Mouse (Mus musculus) bone marrow, adult 2 months (tissue): Measurements from ENCODE around the gene Cdk17. TPM values are rescaled to one million over a fixed set of nuclear protein-coding genes. Genes with fewer than 3 reads are reported as not detected.

Experiments
- H3K27ac ChIP-seq: fragments of 200-500 bp; 2 replicates; pipeline ENCODE4 v1.5.1; 2012; ENCODE audit warnings: low read depth, mild to moderate bottlenecking, control low read depth, inconsistent platforms, low read length; ENCODE audit not compliant: control insufficient read depth, poor library complexity, insufficient read depth
- H3K4me1 ChIP-seq: fragments of 200-500 bp; 2 replicates; pipeline ENCODE4 v1.6.1; 2011; ENCODE audit warnings: low read length; ENCODE audit not compliant: control insufficient read depth, insufficient read depth
- H3K4me3 ChIP-seq: fragments of 200-500 bp; replicated peaks from 2 replicates; pipeline ENCODE3; 2011; ENCODE audit warnings: mild to moderate bottlenecking, low read depth, low read length, control low read depth; ENCODE audit not compliant: control insufficient read depth
- CTCF ChIP-seq: fragments of 200-500 bp; IDR thresholded peaks from 2 replicates; pipeline ENCODE4 v1.5.1; 2011; ENCODE audit warnings: low read length, control low read depth; ENCODE audit not compliant: control insufficient read depth, insufficient read depth
- POLR2A ChIP-seq: fragments of 200-500 bp; IDR thresholded peaks from 2 replicates; pipeline ENCODE4 v1.6.1; 2011; ENCODE audit warnings: low read depth, mild to moderate bottlenecking, control low read depth, low read length, borderline replicate concordance; ENCODE audit not compliant: control insufficient read depth
- WGBS: fragments of 180-500 bp; shearing (Covaris S2); methylation state at CpG from one replicate; pipeline ENCODE4 v1.1.7; 2018; 5-methylcytosine and 5-hydroxymethylcytosine counted together
- polyA plus RNA-seq: library from polyadenylated mRNA; stranded (reverse); fragments of >200 nt; gene quantifications from 2 replicates; pipeline ENCODE4 v1.2.4, GENCODE M21; 2011; ENCODE audit warnings: low replicate concordance; ENCODE audit not compliant: missing spikeins, insufficient read depth, insufficient read length

Cdk17 gene
- polyA plus RNA-seq, 1 experiment, result 19.5 TPM

- H3K4me3 ChIP-seq, result no peak overlapping the region
- H3K4me1 ChIP-seq, result peaks cover 2% of the 10 kb centered on the region; the same call in 1 of the 2 replicates
- H3K27ac ChIP-seq, result no peak overlapping the region
- 70% methylated on average over 6 of the region's 6 CpGs for WGBS
- TF ChIP-seq POLR2A, result no peak
- TF ChIP-seq CTCF, result no peak
Observed at GRCm38 (mm10) chr10:93121262-93121860, 39.3 kb upstream of the Cdk17 start.

GRCm38 (mm10) chr10:93122399-93123184 is 38.1 kb upstream of the Cdk17 start:
- Histone ChIP-seq H3K4me1 (peaks cover 2% of the 10 kb centered on the region; the same call in 1 of the 2 replicates), H3K27ac (no peak overlapping the region; the same call in 1 of the 2 replicates), H3K4me3 (no peak overlapping the region)
- WGBS, result 17% methylated on average over 12 of the region's 12 CpGs
- no peak for TF ChIP-seq POLR2A
- no peak for TF ChIP-seq CTCF

- H3K4me1 ChIP-seq, result peaks cover 2% of the 10 kb centered on the region; the same call in 1 of the 2 replicates
- no peak overlapping the region for H3K4me3 ChIP-seq
- whole genome bisulfite sequencing, result 20% methylated on average over 4 of the region's 4 CpGs
- H3K27ac ChIP-seq, result peak overlapping the region; percentile 16; the same call in 1 of the 2 replicates
- no peak for TF ChIP-seq POLR2A
- TF ChIP-seq CTCF, result no peak
Observed at GRCm38 (mm10) chr10:93123310-93123709, 37.4 kb upstream of the Cdk17 start.

GRCm38 (mm10) chr10:93123957-93124613 is 36.6 kb upstream of the Cdk17 start:
- TF ChIP-seq POLR2A (no peak), CTCF (no peak)
- Histone ChIP-seq H3K27ac (peak overlapping the region; percentile 80), H3K4me1 (peaks cover 2% of the 10 kb centered on the region; the same call in 1 of the 2 replicates), H3K4me3 (peak overlapping the region; percentile 78)
- 1% methylated on average over 12 of the region's 12 CpGs for WGBS

GRCm38 (mm10) chr10:93126025-93126424 is 34.6 kb upstream of the Cdk17 start:
- WGBS, result 68% methylated on average over 3 of the region's 3 CpGs
- H3K4me3 ChIP-seq, result no peak overlapping the region
- no peak overlapping the region for H3K27ac ChIP-seq
- TF ChIP-seq POLR2A, result no peak
- H3K4me1 ChIP-seq, result peaks cover 2% of the 10 kb centered on the region; the same call in 1 of the 2 replicates

- no peak overlapping the region for H3K4me3 ChIP-seq
- TF ChIP-seq POLR2A (no peak), CTCF (no peak)
- H3K4me1 ChIP-seq, result peaks cover 2% of the 10 kb centered on the region; the same call in 1 of the 2 replicates
- 79% methylated on average over 2 of the region's 2 CpGs for WGBS
- H3K27ac ChIP-seq, result no peak overlapping the region
Observed at GRCm38 (mm10) chr10:93128566-93128965, 32.1 kb upstream of the Cdk17 start.

- WGBS, result 52% methylated on average over 1 of the region's 1 CpGs
- H3K4me1 ChIP-seq, result peaks cover 2% of the 10 kb centered on the region; the same call in 1 of the 2 replicates
- TF ChIP-seq CTCF (no peak), POLR2A (no peak)
- H3K27ac ChIP-seq, result no peak overlapping the region
- no peak overlapping the region for H3K4me3 ChIP-seq
Observed at GRCm38 (mm10) chr10:93129345-93129744, 31.3 kb upstream of the Cdk17 start.

- no peak for TF ChIP-seq POLR2A
- no peak for TF ChIP-seq CTCF
- Histone ChIP-seq H3K4me3 (no peak overlapping the region), H3K4me1 (peaks cover 2% of the 10 kb centered on the region; the same call in 1 of the 2 replicates), H3K27ac (no peak overlapping the region)
- WGBS, result 83% methylated on average over 9 of the region's 9 CpGs
Observed at GRCm38 (mm10) chr10:93129904-93130455, 30.7 kb upstream of the Cdk17 start.
